Mouse (Mus musculus) gastrocnemius, postnatal 10 days (tissue): ENCODE data around the gene Mgll. TPM values are rescaled to one million over a fixed set of nuclear protein-coding genes. Genes with fewer than 3 reads are reported as not detected.

Experiments used
- DNase-seq: peaks from one replicate; pipeline ENCODE4 v3.0.0; 2021; ENCODE audit warnings: mixed read lengths
- total RNA-seq, 2 experiments: library from RNA; stranded (reverse); gene quantifications; 2 replicates each; pipeline ENCODE4 v1.2.3; 2021

Gene Mgll
- total RNA-seq, 2 experiments from 2014 or later: 66.8 to 73.4 TPM

DNA sequence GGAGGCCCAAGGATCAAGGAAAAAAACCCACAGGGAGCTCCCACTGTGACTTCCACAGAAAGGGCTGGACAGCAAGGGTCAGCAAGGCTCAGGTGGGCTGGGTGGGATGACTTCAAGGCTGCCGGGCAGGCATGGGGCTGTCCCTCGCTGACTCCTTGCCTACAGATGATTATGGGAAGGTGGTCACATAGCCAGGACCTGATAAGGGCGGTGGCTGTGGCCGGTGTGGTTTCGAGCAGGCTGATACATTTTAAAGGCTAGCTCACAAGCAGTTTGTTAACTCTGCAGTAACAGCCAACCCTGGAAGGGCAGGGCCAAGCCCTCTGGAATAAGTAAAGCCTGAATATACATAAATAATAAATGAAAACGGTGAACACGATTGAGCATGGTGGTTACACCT is 78.8 kb downstream of the Mgll start:
- DNase-seq: no peak

DNA sequence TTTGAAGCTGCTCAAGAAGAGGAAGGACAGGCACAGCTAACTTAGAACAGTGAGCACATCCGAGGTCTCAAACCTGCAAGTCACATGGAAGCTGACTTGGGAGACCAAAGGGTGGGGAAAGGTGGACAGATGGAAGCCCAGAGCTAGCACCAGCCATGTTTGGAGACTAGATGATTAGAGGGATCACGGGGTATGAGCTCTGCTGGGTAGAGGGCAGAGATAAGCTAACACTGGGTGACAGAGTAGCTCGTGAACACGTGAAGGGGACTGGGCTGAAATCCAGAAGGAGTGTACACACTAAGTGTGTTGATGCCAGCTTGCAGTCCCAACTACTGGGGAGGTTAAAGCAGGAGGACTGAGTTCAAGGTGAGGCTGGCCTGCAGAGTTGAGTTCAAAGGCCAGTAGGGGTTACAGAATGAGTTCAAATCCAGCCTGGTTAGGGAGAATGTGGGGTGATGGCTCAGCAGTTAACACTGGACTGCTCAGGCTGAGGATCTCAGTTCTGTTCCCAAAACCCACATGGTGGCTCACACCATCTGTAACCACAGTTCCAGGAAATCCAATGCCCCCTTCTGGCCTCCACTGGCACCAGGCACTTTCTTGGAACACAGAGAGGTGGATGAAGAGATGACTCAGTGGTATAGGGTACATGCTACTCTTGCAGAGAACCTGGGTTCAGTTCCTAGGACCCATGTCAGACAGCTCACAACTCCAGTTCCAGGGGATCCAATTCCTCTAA is 79.9 kb downstream of the Mgll start:
- DNase-seq: no peak

DNA sequence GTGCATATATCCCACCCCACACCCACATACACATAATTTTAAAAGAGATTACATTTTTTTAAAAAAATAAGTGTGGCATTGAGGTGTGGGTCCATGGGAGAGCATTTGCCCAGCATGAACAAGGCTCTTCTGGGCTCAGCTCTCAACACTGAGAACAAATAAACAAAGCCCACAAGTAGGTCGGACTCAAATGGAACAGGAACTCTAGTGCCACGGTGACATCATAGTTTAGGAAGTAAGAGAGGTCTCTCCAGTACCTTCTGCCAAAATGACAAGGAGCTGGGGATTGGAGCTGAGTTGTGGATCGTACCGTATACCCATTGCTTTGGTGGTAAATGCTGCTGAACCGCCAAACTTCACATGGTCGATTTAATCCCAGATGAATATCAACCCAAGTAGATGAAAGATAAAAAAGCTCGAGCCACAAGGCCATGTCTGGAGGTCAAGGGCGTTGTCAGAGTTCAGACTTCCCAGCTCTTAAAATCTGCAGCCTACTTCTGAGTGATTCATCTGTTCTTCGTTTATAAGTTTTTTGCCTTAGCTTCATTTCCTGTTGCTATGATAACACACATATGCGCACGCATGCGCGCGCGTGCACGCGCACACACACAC is 80.9 kb downstream of the Mgll start:
- no peak for DNase-seq

DNA sequence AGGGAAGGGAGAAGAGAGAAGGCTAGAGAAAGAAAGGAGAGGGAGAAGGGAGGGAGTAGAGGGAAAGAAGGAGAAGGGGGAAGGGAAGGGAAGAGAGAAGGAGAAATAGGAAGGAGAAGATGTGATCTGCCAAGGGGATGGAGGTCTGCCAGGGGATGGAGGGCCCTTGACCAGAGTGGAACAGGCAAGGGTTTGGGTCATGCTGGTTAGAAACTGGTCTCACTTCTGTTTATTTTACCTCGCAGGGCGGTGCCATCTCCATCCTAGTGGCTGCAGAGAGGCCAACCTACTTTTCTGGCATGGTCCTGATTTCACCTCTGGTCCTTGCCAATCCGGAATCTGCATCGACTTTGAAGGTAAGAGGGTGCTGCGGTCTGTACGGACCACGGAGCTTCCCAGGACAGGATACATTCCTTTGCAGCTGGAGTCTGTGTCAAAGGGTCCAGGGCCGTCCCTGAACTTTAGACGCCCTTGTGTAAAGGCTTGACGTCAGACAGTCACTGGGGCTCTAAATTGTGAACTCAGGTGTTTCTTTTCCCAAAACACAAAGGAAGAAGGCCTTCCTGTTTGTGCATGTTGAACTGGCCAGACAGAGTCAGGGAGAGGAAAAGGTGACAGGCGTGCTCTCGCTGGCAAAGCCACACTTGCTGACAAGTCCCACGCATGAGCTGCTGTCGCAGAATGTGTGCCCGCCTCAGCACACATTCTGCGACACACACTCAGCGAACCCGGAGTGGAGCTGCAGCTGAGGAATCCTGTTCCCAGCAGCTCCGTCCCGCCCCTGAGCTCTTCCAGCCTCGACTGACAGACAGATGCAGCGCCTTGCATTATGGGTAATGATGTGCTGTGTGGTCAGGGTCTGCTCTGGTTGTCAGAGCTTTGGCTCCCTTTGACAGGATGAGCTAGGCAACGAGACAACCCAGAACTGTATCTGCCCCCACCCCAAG is 85.2 kb downstream of the Mgll start:
- no peak for DNase-seq

GRCm38 (mm10) chr6:88810291-88810690 is 86.1 kb downstream of the Mgll start:
- no peak for DNase-seq

DNA sequence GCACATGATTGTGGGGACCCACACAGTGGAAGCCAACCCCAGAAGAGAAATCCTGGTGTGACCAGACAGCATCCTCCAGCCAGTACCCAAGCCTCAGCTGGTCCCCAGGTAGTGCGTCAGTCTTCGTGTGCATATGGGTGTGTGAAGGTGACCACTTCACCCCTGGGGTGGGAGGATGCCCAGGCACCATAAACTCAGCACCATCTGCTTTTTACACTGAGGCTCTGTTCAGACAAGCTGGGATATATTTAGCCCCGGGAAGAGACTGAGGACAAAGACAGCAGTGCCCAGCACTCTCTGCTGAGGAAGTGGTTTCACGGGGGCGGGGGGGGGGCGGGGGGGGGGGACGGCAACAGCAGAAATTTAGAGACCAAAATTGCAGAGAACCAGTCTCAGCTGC is 87.2 kb downstream of the Mgll start:
- no peak for DNase-seq

DNA sequence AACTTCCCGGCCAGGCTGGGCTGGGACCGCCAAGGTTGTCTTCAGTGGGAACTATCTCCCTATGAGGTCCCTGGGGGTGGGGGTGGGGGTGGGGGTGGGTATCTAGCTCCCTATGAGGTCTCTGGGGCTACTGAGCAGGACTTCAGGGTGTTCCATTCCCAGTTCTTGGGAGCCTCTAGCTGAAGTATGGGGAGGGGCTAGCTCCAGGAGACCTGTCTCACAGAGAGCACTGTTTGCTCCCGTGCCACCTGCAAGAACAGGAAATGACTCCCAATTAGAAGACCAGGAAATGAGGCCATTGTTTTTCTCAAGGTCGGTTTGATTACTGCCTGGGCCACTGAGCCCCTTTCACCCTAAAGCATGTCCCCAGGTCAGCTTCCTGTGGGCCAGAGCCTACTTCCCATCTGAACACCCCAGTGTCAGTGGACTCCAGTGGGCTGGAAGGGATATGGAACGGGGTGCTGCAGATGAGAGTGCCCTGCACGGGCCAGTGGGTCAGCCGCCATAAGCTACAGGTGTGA is 87.7 kb downstream of the Mgll start:
- no peak for DNase-seq

GRCm38 (mm10) chr6:88812886-88813285 is 88.7 kb downstream of the Mgll start:
- DNase-seq: no peak

DNA sequence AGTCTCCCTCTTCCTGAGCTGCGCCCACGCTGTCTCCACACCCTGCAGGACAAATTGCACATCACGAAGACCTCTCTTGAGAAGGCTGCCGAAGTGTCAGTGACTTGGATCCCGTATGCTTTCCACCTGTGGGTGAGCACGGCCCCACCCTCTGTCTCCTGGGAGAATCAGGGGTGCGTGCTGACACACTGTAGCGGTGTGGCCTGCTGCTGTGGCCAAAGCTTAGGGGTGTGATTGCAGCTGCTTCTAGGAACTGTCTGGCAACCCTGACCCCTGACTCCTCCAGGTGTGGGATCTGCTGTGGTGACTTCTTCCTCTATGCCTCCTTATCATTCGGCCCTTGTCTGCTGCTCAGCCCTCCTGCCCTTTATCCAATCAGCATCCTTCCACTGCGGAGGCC is 89.6 kb downstream of the Mgll start:
- no peak for DNase-seq

DNA sequence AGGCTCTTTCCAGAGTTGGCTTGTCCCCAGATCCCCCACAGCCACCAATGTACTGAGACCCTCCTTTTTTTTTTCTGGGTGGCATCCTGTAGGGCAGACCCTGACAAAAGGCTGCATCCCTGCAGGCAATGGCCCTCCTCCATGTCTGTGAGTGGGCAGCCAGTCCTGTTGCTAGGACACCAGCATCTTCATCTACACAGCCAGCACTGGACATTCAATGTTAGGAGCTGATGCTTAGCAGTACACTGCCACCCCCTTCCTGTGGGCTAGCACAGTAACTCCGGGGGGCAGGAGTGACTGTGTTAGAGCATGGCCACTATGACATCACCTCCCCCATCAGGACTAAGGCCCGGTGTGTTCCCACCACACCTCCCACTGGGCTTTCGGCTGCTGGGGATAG is 90.8 kb downstream of the Mgll start:
- DNase-seq: no peak

GRCm38 (mm10) chr6:88815489-88815888 is 91.3 kb downstream of the Mgll start:
- no peak for DNase-seq

DNA sequence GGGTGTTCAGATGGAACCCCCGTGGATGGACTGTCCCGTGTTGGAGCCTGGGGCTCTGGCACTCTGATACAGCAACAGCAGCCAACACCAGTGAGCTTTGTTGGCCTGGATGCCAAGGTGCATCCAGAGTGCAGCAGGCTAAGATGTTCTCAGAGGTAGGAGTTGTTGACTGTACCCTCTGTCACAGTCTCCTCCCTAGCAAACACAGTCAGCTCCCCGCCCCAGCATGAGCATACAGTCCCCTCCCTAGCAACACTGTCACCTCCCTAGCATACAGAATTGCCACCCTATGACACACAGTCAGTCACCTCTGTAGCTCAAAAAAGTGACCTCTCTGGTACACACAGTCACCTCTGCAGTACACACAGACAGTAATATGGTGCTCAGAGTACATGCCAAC is 92.7 kb downstream of the Mgll start:
- no peak for DNase-seq

DNA sequence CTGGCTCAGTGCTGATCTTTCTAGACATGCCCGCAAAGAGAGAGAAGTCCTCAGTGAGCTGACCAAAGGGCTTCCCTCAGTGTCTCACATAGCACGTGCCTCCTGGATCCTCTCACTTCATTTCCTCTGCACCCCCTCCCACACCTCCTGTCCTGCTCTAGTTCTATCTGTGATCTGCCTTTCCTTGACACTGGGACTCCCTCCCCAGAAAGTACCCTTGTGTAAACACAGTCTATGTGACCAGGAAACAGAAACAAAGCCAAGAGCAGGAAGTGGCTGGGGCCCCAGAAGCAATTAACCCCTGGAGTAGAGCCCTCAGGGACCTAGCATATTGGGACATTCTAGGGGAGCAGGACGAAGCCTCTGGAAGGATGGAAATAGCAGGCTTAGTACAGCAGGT is 96.6 kb downstream of the Mgll start:
- no peak for DNase-seq

DNA sequence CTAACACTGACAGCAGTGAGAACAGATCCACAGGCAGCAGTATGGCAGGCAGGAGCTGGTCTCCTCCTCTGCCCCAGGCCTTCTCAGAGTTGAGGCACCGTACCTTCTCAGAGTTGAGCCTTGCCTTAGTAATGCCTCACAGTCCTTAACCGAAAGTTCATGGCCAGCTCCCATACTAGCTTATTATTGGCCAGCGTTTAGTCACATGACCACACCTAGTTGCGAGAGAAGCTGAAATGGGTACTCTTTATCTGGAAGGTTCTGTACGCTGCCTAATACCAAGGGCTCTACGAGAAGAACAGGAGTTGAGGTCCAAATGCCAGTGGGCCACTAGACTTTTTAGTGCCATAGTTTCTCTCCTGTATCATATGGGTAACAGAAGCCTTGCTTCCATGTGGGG is 97.1 kb downstream of the Mgll start:
- DNase-seq: no peak

DNA sequence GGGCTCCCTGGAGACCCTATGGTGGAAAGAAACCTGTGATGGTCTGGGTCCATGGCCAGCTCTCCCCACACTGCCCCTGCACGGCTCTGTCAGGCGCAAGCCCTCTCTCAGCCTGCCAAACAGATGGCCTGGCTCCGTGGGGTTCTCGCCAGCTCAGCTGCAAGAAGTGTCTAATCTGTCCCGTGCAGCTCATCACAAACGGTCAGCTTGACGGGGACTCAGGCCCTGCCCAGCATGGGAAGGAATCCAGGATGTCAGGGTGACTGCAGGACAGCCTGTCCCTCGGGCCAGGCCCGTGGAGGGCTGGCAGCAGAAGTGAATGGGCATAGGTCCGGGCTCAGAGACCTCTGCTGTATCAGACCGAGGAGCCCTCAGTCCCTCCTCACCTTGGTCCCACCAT is 97.7 kb downstream of the Mgll start:
- peak; percentile 69 for DNase-seq

- no peak for DNase-seq
Observed at GRCm38 (mm10) chr6:88824183-88824582, 100.0 kb downstream of the Mgll start.

DNA sequence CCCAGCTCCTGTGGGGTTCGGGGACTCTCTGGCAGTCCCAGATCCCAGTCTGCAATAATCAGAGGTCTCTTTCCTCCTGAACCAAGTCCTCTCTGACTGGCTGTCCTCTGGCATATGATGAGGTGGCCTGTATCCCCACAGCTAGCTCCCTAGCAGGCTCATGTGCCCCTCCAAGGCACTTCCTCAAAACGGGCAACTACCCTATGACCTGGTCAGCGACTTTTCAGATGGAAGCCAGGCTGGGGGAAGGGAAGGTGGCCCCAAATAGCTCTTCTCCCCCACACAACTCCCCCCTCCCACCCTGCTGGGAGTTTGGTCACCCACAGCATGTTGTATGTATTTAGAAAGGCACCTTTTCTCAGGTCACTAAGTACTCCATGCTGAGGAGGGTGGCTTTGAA is 101.9 kb downstream of the Mgll start:
- no peak for DNase-seq

DNA sequence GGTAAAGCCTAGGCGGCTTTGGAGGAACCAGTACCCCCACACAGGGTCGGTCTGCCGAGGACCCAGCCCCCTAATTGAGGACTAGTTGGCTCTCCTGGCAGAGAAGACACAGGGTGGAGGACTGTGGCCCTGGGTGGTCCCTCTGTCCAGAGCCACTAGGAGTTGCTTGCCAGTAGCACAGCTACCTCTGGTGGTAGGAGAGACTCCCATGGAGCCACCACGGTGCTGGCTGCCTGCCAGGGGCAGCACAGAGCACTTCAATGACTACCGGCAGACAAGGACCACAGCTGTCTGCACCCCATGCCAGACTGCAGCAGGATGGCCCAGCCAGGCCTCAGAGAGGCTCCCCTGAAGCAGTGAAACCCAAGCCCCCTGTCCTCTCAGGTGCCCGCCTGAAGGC is 102.3 kb downstream of the Mgll start:
- DNase-seq: peak; percentile 79

DNA sequence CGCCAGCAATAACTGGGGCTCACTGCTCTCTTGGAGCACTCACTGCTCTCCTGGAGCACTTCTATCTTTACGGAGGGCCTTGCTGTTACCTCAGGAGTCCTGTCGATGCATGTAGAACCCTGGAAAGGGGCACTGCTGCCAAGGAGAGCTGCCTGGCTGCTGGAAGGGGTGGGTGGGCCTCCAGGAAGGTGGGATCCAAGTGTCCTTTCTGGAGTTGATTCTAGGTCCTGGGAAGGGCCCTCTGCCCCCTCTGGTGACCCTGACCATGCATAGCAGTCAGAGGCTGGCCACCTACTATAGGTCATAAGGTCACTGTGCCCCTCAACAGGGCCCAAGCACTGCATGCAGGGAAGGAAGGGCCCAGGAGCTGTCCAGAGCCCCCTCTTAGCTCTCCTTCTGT is 102.8 kb downstream of the Mgll start:
- DNase-seq: no peak

GRCm38 (mm10) chr6:88827395-88828205 is 103.4 kb downstream of the Mgll start:
- DNase-seq: no peak

- no peak for DNase-seq
Observed at GRCm38 (mm10) chr6:88828206-88829009, 104.2 kb downstream of the Mgll start.
